Mouse (Mus musculus) kidney, adult 2 months (tissue): ENCODE measurements at regions not wholly inside any gene's neighbourhood (a gene's known extent, or its start where the extent isn't known, plus 50 kb on each side); places are given as distances from the start of the nearest gene placed in this dataset.
"Not testable (repeated sequence)": the region's sequence is repeated elsewhere in the genome, so short reads cannot be mapped to it uniquely, and the experiment has no call there.

Source experiments
- DNase-seq: peaks from one replicate; pipeline ENCODE4 v3.0.0; 2021
- H3K27ac ChIP-seq: fragments of 200-500 bp; 2 replicates; pipeline ENCODE4 v1.5.1; 2012; ENCODE audit warnings: low read depth, low read length, control low read depth, inconsistent platforms; ENCODE audit not compliant: insufficient read depth
- H3K27me3 ChIP-seq: fragments of 200-500 bp; replicated peaks from 2 replicates; pipeline ENCODE4 v1.6.1; 2012; ENCODE audit warnings: mild to moderate bottlenecking, moderate library complexity, low read length, inconsistent platforms; ENCODE audit not compliant: control insufficient read depth, insufficient read depth
- H3K36me3 ChIP-seq: fragments of 200-500 bp; 2 replicates; pipeline ENCODE4 v1.6.1; 2012; ENCODE audit warnings: mild to moderate bottlenecking, moderate library complexity, low read length, inconsistent platforms; ENCODE audit not compliant: control insufficient read depth, insufficient read depth
- H3K4me1 ChIP-seq: fragments of 200-500 bp; 2 replicates; pipeline ENCODE4 v1.6.1; 2011; ENCODE audit warnings: low read length; ENCODE audit not compliant: control insufficient read depth, insufficient read depth
- H3K4me3 ChIP-seq: fragments of 200-500 bp; 2 replicates; pipeline ENCODE4 v1.5.1; 2011; ENCODE audit warnings: mild to moderate bottlenecking, low read depth, low read length, control low read depth; ENCODE audit not compliant: insufficient read depth
- CTCF ChIP-seq: fragments of 200-500 bp; conservative IDR thresholded peaks from 2 replicates; pipeline ENCODE4 v1.5.1; 2011; ENCODE audit warnings: low read depth, mild to moderate bottlenecking, control low read depth, low read length, moderate library complexity, mixed read lengths; ENCODE audit not compliant: insufficient read depth, insufficient read length
- POLR2A ChIP-seq: fragments of 200-500 bp; IDR thresholded peaks from one replicate; pipeline ENCODE4 v1.6.1; 2011; ENCODE audit warnings: low read depth, low read length, control low read depth
- WGBS: fragments of 180-500 bp; shearing (Covaris S2); methylation state at CpG from one replicate; pipeline ENCODE4 v1.1.7; 2018; 5-methylcytosine and 5-hydroxymethylcytosine counted together

DNA sequence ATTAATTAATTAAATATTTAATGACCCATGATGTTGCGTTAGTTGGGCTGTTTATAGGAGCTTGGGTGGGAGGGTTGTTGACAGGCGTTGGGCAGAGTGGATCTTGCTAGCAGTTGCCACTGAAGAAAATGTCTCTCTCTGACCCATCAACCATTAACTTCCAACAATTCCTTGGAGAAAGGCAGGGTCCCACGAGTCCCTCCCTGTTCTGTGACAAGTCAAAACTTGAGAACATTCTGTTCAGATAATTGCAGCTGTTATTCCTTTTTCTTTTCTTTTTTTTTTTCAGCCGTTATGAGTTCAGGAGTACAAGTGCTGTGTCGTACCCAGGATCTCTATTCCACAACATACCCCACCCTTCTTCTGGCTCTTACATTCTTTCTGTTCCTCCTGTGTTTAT lies 59.8 kb upstream of the Tnfrsf21 start:
- DNase-seq: no peak
- Histone ChIP-seq H3K27ac (no peak overlapping the region), H3K27me3 (no peaks in the 10 kb centered on the region), H3K4me1 (no peaks in the 10 kb centered on the region; the same call in 1 of the 2 replicates), H3K36me3 (no peaks in the 10 kb centered on the region), H3K4me3 (no peak overlapping the region)
- WGBS: 61% methylated on average over 5 of the region's 5 CpGs
- TF ChIP-seq POLR2A: no peak
- no peak for TF ChIP-seq CTCF

DNA sequence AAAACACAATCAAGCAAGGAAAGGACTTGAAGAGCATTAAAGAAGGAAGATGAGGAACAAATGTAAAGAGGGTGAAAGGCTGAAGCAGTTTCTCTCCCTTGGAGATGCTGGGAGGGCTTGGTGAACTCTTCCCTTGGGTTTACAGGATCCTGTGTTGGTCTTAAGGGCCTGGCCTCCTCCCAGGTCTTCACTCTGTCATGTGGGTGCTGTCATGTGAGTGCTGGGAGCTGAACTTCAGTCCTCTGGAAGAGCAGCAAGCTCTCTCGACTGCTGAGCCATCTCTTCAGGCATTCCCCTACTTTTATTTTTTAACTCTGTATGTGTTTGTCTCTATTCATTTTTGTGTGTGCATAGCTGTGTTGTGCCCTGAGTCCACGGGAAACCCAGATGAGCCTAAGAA lies 61.6 kb upstream of the Tnfrsf21 start:
- WGBS: 44% methylated on average over 2 of the region's 2 CpGs
- Histone ChIP-seq H3K4me3 (no peak overlapping the region), H3K4me1 (no peaks in the 10 kb centered on the region; the same call in 1 of the 2 replicates), H3K27ac (no peak overlapping the region), H3K36me3 (no peaks in the 10 kb centered on the region), H3K27me3 (no peaks in the 10 kb centered on the region)
- no peak for TF ChIP-seq POLR2A
- no peak for TF ChIP-seq CTCF
- DNase-seq: peak; percentile 61

DNA sequence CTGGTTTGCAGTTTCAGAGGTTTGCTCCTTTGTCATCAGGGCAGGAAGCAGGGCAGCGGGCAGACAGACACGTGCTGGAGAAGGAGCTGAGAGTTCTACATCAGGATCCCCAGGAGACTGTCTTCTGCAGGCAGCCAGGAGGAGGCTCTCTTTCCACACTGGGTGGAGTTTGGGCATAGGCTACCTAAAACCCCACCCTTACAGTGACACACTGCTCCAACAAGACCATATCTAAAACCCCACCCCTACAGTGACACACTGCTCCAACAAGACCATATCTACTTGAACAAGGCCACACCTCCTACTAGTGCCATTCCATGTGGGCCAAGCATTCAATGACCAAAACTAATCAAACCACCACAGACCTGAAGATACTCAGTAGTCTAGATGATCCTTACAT lies 68.0 kb upstream of the Cd2ap start:
- no peak overlapping the region for H3K27ac ChIP-seq
- H3K36me3 ChIP-seq: no peaks in the 10 kb centered on the region
- no peaks in the 10 kb centered on the region for H3K27me3 ChIP-seq
- DNase-seq: no peak
- H3K4me3 ChIP-seq: no peak overlapping the region
- H3K4me1 ChIP-seq: peaks cover 6% of the 10 kb centered on the region; the same call in 1 of the 2 replicates
- TF ChIP-seq CTCF (no peak), POLR2A (no peak)
- 88% methylated on average over 2 of the region's 2 CpGs for WGBS

DNA sequence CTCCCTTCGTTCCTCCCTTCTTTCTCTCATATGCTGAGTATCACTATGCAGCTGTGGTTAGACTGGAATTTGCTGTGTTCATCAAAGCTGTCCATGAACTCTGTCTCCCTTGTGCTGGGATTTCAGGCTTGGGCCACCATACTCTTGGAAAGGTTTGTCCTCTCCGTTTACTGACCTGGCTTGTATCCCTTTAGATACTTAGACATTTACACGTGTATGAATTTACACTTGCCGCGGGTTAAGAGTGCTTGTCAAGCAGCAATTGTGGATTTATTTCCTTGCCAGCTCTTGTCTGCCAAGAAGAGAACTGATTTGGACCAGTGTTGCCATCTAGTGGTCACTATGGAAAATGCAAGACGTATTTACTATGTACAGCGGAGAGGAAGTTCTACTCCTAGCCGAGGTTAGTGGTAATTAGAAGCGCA lies 66.8 kb upstream of the Cd2ap start:
- WGBS: 3% methylated on average over 9 of the region's 9 CpGs
- H3K27me3 ChIP-seq: no peaks in the 10 kb centered on the region
- H3K4me1 ChIP-seq: peaks cover 11% of the 10 kb centered on the region; the same call in 1 of the 2 replicates
- TF ChIP-seq POLR2A: no peak
- TF ChIP-seq CTCF: peak; percentile 34
- peak overlapping the region; percentile 57; the same call in 1 of the 2 replicates for H3K27ac ChIP-seq
- no peak overlapping the region for H3K4me3 ChIP-seq
- H3K36me3 ChIP-seq: no peaks in the 10 kb centered on the region
- peak; percentile 90 for DNase-seq

DNA sequence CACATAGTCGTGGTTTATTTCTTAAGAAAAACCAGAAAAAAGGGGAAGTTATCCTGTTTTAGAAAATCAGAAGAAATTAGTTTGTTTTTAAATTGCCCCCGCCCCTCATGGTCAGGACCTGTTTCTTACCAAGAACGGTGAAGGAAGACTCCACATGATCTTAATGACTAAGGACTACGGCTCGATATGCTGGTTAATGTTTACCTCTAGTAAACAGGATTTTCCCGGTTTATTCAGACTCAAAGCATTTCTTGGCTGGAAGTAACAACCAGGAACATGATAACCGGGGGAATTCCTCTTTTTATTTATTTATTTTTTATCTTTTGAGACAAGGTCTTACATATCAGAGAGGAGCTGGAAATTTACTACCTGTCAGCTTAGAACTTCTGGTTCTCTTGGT lies 63.0 kb upstream of the Cd2ap start:
- no peak overlapping the region for H3K4me3 ChIP-seq
- no peaks in the 10 kb centered on the region for H3K36me3 ChIP-seq
- H3K27me3 ChIP-seq: no peaks in the 10 kb centered on the region
- DNase-seq: peak; percentile 82
- peak overlapping the region; percentile 70; the same call in 1 of the 2 replicates for H3K27ac ChIP-seq
- TF ChIP-seq CTCF: no peak
- TF ChIP-seq POLR2A: no peak
- H3K4me1 ChIP-seq: peaks cover 11% of the 10 kb centered on the region; the same call in 1 of the 2 replicates
- 27% methylated on average over 7 of the region's 7 CpGs for WGBS

DNA sequence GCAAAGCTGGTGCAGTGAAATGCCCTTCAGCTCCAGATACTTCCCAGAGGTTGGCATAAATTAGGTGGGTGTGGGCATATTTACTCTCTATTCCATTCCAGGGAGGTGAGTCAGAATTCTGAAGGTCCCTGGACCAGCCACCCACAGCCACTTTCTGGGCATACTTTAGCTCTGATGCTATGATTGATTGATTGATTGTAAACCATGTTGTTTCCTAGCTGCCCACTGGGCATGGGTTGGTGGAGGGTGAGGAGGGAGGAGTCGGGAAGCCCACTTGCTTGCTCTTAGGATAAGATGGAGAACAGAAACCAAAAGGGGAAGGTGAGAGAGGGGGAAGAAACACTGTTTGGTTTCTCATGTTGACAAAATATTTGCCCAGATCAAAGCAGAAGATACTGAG lies 62.1 kb upstream of the Cd2ap start:
- DNase-seq: peak; percentile 56
- 39% methylated on average over 1 of the region's 1 CpGs for WGBS
- peaks cover 14% of the 10 kb centered on the region; the same call in 1 of the 2 replicates for H3K4me1 ChIP-seq
- H3K27ac ChIP-seq: peak overlapping the region; percentile 21
- H3K27me3 ChIP-seq: no peaks in the 10 kb centered on the region
- H3K36me3 ChIP-seq: no peaks in the 10 kb centered on the region
- H3K4me3 ChIP-seq: no peak overlapping the region
- TF ChIP-seq POLR2A: no peak
- no peak for TF ChIP-seq CTCF

DNA sequence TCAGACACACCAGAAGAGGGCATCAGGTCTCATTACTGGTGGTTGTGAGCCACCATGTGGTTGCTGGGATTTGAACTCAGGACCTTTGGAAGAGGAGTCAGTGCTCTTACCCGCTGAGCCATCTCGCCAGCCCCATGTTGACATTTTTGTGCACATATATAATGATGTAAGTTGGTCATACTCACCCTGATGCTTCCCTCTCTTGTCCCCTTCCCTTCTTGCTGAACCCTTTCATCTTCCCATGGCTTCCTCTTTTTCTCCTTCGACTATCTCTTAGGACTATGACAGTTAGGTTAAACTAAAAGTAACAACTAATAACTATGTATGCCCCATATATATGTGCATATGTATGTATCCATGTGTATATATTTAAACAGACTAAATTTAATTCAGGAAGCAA lies 61.0 kb upstream of the Cd2ap start:
- H3K27ac ChIP-seq, H3K36me3 ChIP-seq, H3K27me3 ChIP-seq, H3K4me3 ChIP-seq, DNase-seq: not testable (repeated sequence)
- peaks cover 11% of the 10 kb centered on the region; the same call in 1 of the 2 replicates for H3K4me1 ChIP-seq
- WGBS: 91% methylated on average over 3 of the region's 3 CpGs

DNA sequence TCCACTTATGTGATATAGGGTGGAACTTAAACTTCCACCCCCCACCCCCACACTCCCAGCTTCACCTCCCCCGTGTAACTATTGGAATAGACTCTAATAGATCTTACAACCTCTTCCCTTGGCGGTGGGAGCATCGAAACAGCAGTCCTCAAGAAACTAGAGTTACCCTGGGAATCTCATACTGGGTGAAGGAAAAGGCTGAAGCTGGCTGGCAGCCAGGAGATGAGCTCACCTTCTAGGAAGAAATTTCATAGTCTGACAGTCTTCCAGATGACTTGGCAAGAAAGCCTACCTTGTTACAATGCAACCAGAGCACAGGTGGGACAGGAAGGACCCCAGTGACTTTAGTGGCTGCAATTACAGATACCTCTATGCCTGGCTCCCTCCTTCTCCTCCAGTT lies 57.6 kb upstream of the Cd2ap start:
- peak; percentile 77 for DNase-seq
- Histone ChIP-seq H3K27ac (no peak overlapping the region), H3K36me3 (no peaks in the 10 kb centered on the region), H3K4me3 (no peak overlapping the region), H3K27me3 (no peaks in the 10 kb centered on the region), H3K4me1 (peaks cover 7% of the 10 kb centered on the region; the same call in 1 of the 2 replicates)
- 31% methylated on average over 3 of the region's 3 CpGs for WGBS
- TF ChIP-seq CTCF (no peak), POLR2A (no peak)
